Mouse (Mus musculus): ENCODE data around the gene Smad1.

GRCm38 (mm10) chr8:79410501-79410900 lies 11.2 kb upstream of the Smad1 start:
- no peak for TF ChIP-seq CTCF (IDR thresholded peaks at IDR 0.05; ENCODE audit: low read depth)
- TF ChIP-seq EP300 (IDR thresholded peaks at IDR 0.05; ENCODE audit: low read depth) = no peak
